Mouse (Mus musculus): ENCODE results near the gene Adgrf1.
"Not testable (repeated sequence)": the region's sequence is repeated elsewhere in the genome, so short reads cannot be mapped to it uniquely, and the experiment has no call there.

DNA sequence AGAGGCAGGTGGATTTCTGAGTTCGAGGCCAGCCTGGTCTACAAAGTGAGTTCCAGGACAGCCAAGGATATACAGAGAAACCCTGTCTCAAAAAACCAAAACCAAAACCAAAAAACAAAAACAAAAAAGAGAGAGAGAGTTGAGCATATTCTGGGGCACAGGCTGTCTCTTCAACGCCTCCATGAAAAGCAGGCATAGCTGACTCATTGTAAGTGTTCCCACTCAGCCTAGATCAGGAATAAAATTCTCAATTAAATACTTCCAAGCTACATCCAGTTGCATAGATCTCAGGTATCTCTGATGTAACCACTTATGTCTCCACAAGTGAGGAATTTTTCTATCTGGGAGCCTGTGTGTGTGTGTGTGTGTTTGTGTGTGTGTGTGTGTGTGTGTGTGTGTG lies 76.4 kb downstream of the Adgrf1 start:
- not testable (repeated sequence) for TF ChIP-seq POLR2A (IDR thresholded peaks at IDR 0.05; ENCODE audit: control insufficient read depth, extremely low read depth, insufficient read depth, low read length, poor library complexity); CTCF (IDR thresholded peaks at IDR 0.05; ENCODE audit: borderline replicate concordance, control insufficient read depth, extremely low read depth, insufficient read depth, low read length, poor library complexity)
